Mouse (Mus musculus): ENCODE data around the gene Apopt1.

Gene Apopt1

GRCm38 (mm10) chr12:111769816-111770577 is 56.9 kb downstream of the Apopt1 start:
- no peak for DNase-seq (ENCODE audit: low read depth, low spot score)

- no peak for DNase-seq (ENCODE audit: low read depth, low spot score)
Measured at GRCm38 (mm10) chr12:111770651-111771050, 57.6 kb downstream of the Apopt1 start.

GRCm38 (mm10) chr12:111774156-111774555 is 61.1 kb downstream of the Apopt1 start:
- no peak for DNase-seq (ENCODE audit: low read depth, low spot score)

GRCm38 (mm10) chr12:111774845-111775244 is 61.8 kb downstream of the Apopt1 start:
- DNase-seq (ENCODE audit: low read depth, low spot score) = no peak

- no peak for DNase-seq (ENCODE audit: low read depth, low spot score)
Measured at GRCm38 (mm10) chr12:111777919-111778318, 64.9 kb downstream of the Apopt1 start.

GRCm38 (mm10) chr12:111779544-111779943 is 66.5 kb downstream of the Apopt1 start:
- DNase-seq (ENCODE audit: low read depth, low spot score) = no peak

- DNase-seq (ENCODE audit: low read depth, low spot score) = no peak
Measured at GRCm38 (mm10) chr12:111785174-111785573, 72.1 kb downstream of the Apopt1 start.

GRCm38 (mm10) chr12:111787015-111787414 is 74.0 kb downstream of the Apopt1 start:
- no peak for DNase-seq (ENCODE audit: low read depth, low spot score)

- no peak for DNase-seq (ENCODE audit: low read depth, low spot score)
Measured at GRCm38 (mm10) chr12:111790090-111790489, 77.0 kb downstream of the Apopt1 start.

GRCm38 (mm10) chr12:111790631-111791030 is 77.6 kb downstream of the Apopt1 start:
- DNase-seq (ENCODE audit: low read depth, low spot score) = no peak

- DNase-seq (ENCODE audit: low read depth, low spot score) = no peak
Measured at GRCm38 (mm10) chr12:111791474-111792104, 78.5 kb downstream of the Apopt1 start.

GRCm38 (mm10) chr12:111794102-111794501 is 81.0 kb downstream of the Apopt1 start:
- no peak for DNase-seq (ENCODE audit: low read depth, low spot score)

- DNase-seq (ENCODE audit: low read depth, low spot score) = no peak
Measured at GRCm38 (mm10) chr12:111794526-111795179, 81.6 kb downstream of the Apopt1 start.

GRCm38 (mm10) chr12:111795180-111795895 is 82.3 kb downstream of the Apopt1 start:
- DNase-seq (ENCODE audit: low read depth, low spot score) = no peak

- DNase-seq (ENCODE audit: low read depth, low spot score) = no peak
Measured at GRCm38 (mm10) chr12:111797251-111797650, 84.2 kb downstream of the Apopt1 start.

- DNase-seq (ENCODE audit: low read depth, low spot score) = no peak
Measured at GRCm38 (mm10) chr12:111798493-111798892, 85.4 kb downstream of the Apopt1 start.

GRCm38 (mm10) chr12:111800459-111801183 is 87.6 kb downstream of the Apopt1 start:
- DNase-seq (ENCODE audit: low read depth, low spot score) = no peak

- DNase-seq (ENCODE audit: low read depth, low spot score) = no peak
Measured at GRCm38 (mm10) chr12:111803538-111803937, 90.5 kb downstream of the Apopt1 start.
